Mouse (Mus musculus): ENCODE measurements around the gene Pde10a.
A peak's percentile ranks its signal among the peaks of the same experiment; 100 is the strongest.

Gene Pde10a

GRCm38 (mm10) chr17:8841897-8842540 is 316.8 kb downstream of the Pde10a start:
- no peak for DNase-seq (ENCODE audit: low spot score in 2 of 2)

DNA sequence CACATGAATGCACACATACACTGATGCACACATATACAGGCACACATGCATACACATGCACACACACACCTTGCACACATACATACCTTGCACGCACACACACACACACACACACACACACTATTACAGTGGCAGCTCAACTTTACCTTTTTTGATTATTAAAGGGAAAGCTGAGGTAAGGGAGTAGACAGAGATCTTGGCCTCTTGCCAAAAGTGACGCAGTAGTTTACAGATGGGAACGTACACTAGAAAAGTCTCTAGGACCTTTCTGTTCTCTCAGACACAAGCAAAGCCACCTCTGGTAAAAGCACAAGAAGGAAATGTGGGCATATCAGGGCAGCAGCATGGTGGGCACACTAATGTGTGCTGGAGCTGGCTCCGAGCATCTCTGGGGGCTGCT is 317.5 kb downstream of the Pde10a start:
- no peak for DNase-seq (ENCODE audit: low spot score in 2 of 2)

GRCm38 (mm10) chr17:8843941-8844340 is 318.8 kb downstream of the Pde10a start:
- DNase-seq (ENCODE audit: low spot score in 2 of 2) = no peak

GRCm38 (mm10) chr17:8846506-8846905 is 321.3 kb downstream of the Pde10a start:
- DNase-seq (ENCODE audit: low spot score in 2 of 2) = no peak

DNA sequence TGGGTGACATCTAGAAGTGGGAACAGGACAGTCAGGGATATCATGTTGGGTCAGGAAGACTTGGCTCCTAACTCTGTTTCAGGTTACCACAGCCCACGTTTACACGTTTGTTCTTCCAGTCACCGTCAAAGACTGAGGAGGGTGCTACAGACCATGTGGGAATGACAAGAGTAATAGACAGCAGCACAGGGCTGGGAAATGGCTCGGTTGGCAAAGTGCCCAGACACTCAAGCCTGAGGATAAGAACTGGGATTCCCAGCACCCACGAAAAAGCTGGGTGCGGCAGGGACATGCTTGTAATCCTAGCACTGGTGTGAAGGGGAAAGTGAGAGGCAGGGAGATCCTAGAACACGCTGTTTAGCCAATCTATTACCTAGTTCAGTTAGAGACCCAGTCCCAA is 322.4 kb downstream of the Pde10a start:
- peak in 1 of 2 experiments; percentile 56 for DNase-seq (ENCODE audit: low spot score in 2 of 2)

DNA sequence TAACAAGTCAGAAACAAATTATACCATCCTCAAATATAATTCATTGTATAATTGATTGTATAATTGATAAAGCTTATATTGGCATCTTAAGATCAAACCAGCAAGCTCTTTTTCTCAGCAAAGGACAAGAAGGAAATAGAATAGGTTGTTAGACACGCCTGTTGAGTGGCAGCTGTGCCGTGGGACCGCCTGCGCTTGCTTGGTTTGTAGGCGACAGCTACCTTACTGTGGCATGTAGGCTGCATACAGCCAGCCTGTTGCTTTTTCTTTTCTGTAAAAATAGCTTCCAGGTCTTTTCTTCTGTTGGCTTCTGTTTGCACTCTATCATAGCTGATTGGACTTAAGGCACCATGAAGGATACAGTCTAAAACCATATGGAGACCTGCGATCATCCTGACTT is 326.7 kb downstream of the Pde10a start:
- no peak for DNase-seq (ENCODE audit: low spot score in 2 of 2)

GRCm38 (mm10) chr17:8856430-8857371 is 331.5 kb downstream of the Pde10a start:
- DNase-seq (ENCODE audit: low spot score in 2 of 2) = no peak

- peak; percentile 66 to 76 for DNase-seq (ENCODE audit: low spot score in 2 of 2)
Observed at GRCm38 (mm10) chr17:8858636-8859421, 333.7 kb downstream of the Pde10a start.

GRCm38 (mm10) chr17:8859489-8859888 is 334.3 kb downstream of the Pde10a start:
- DNase-seq (ENCODE audit: low spot score in 2 of 2) = no peak

GRCm38 (mm10) chr17:8864638-8865497 is 339.7 kb downstream of the Pde10a start:
- DNase-seq (ENCODE audit: low spot score in 2 of 2) = no peak

DNA sequence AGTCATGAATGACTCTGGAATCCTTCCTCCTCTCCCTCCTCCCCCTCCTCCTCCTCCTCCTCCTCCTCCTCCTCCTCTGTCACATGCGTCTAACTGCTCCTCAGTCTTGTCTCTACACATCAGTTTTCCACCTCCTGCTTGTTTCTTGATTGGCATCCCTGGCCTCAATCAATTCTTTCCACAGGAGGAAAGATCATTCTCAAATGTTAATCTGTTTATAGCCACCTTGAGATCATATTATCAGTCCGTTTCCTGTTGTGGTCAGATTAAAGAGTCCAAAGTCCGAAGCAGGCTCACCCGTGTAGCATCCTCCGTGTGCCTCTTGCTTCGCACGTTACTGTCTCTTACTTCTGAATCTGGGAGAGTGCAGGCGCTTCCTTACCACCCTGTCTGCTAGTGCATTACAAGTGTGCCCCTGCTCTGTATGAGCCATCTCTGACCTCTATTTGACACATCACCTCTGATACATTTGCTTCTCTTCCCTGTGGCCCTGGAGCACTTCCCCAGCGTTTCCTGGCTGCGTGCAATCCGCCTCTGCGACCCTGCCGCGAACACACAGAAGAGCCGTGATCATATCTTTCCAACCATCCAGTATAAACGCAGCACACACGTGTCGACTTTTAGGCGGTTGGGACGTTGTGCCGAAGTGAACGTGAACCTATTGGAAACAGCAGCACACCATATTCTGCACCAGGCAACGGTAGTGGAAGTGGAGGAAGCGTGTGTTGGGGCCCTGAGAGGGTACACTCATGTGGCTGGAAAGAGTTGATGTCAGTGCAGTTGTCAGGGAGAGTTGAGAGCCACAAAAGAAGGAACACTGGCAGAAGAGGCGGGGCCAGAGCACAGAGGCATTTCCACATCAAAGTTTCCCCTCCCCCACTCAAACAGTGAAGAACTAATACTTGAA is 342.4 kb downstream of the Pde10a start:
- no peak for DNase-seq (ENCODE audit: low spot score in 2 of 2)

DNA sequence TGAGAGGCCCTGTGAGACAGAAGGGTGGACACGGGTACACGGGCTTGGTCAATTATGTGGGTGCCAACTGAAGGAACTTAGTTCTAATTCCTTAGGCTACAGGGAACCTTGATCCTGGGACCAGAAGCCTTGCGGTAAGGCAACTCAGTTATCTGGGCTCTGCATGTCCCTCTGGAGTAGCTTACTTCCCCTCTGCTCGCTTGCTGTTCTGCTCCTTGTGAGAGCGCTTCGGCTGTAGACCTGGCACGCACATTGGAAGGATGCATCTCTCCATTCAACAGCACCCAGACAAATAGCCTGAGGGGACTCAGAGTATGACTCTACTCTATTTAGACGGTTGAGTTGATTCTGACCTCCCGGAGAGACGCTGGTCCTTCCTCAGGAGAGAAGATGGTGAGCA is 344.1 kb downstream of the Pde10a start:
- no peak for DNase-seq (ENCODE audit: low spot score in 2 of 2)

DNA sequence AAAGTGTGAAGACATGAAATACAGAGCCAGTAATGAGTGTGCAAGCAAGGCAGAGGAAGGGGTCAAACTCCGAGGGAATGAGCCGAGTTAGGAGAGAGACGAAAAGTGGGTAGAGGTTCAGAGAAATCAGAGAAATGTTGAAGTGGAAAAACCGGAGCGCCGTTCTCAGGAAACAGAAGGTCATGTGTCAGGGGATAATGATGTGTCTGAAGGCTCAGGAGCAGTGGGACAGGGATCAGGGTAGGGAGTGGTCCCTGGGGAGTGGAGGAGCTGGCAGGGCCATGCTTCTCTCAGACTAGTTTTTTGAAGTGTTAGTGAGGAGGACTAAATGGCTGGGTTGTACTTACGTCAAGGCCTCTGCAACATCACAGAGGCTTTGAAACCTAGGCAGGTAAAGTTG is 345.7 kb downstream of the Pde10a start:
- no peak for DNase-seq (ENCODE audit: low spot score in 2 of 2)

DNA sequence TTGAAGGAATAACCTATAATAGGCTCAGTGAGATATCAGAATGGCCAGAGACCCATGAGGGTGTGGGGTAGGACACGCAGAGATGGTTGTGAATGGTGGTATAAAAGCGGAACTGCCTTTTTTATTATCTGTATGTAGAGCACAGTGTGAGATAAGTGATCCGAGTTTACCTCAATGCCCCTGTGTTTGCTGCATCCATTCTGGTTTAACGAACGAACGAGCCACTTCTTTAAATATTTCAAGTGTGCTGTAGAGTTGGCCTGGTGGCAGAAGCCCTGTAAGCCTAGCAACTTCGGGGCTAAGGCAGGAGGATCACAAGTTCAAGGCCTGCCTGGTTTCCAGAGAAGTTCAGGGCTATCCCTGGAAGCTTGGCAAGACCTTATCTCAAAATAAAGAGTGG is 346.2 kb downstream of the Pde10a start:
- DNase-seq (ENCODE audit: low spot score in 2 of 2) = no peak

GRCm38 (mm10) chr17:8871997-8872593 is 346.9 kb downstream of the Pde10a start:
- no peak for DNase-seq (ENCODE audit: low spot score in 2 of 2)

- DNase-seq (ENCODE audit: low spot score in 2 of 2) = no peak
Observed at GRCm38 (mm10) chr17:8872611-8873010, 347.4 kb downstream of the Pde10a start.

DNA sequence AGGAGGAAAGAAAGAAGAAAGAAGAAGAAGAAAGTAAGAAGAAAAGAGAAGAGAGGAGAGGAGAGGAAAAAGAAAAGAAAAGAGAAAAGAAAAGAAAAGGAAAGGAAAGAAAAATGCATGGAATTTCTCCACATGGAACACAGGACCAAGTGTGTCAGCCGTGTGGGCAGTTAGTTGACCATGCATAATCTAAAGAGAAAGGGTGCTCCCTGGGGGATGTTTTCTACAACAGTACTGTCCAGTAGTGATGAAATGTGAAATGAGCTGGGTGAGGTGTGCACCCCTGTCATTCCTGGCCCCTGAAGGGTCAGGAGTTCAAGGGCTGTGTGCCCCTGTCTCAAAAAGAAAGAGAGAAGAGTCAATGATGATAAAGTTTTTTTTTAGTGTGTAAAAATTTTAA is 352.9 kb downstream of the Pde10a start:
- no peak for DNase-seq (ENCODE audit: low spot score in 2 of 2)

- no peak for DNase-seq (ENCODE audit: low spot score in 2 of 2)
Observed at GRCm38 (mm10) chr17:8881711-8882110, 356.5 kb downstream of the Pde10a start.

DNA sequence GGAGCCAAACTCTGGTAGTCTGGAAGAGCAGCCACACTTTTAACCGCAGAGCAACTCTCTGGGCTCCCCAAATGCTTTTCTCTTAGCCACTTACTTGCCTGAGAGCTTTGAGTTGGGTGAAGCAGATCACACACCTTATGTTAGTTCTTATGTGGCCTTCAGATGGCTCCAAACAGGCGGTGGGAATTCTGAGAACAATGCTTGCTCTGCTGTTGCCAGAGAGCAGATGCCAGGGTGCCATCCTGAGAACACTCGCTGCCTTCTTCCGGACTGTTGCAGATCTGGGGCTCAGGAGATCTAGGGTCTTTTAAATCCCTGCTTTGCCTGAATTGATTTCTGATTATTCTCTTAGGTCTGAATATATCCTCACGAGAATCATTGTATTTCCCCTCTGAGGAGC is 359.5 kb downstream of the Pde10a start:
- DNase-seq (ENCODE audit: low spot score in 2 of 2) = no peak

GRCm38 (mm10) chr17:8885830-8886229 is 360.7 kb downstream of the Pde10a start:
- no peak for DNase-seq (ENCODE audit: low spot score in 2 of 2)

Measured in frontal cortex, postnatal 14 days (tissue).